Mouse (Mus musculus): ENCODE data around the gene Hspb7. TPM values are rescaled to one million over a fixed set of nuclear protein-coding genes. Genes with fewer than 3 reads are reported as not detected.

The Hspb7 gene
- polyA plus RNA-seq, 1 experiment from 2014 or later: 0.16 TPM

DNA sequence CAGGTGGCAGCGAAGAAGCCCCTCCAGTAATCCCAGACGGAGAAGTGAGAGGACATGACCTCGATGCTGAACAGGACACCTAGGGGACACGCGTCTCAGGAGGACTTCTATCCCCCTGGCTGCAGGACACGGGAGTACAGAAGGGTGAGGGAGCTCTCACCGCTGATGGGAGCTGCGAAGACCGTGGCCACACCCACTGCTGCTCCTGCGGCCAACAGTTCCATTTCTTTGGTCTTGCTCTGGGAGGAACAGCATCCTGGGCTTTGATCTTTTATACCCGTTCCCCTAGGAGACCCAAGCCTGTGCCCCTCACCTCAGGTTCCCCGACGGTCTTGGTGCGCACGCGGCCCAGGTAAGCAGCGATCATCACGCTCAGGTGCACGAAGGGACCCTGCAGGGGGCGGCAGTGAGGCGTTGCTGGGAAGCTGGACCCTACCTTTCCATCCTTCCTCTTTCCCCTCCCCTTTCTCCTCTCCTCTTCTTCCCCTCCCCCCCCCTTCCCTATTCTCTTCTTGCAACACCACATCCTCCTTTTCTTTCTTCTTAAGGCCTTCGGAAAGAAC, 9.1 kb upstream of the Hspb7 start:
- Histone ChIP-seq H3K36me3 (replicated peaks; ENCODE audit: control insufficient read depth, insufficient read depth) (no peaks in the 10 kb centered on the region), H3K9me3 (ENCODE audit: control insufficient read depth, low read length) (no peaks in the 10 kb centered on the region), H3K27ac (no peak overlapping the region), H3K4me2 (replicated peaks) (no peak overlapping the region), H3K4me1 (replicated peaks; ENCODE audit: control insufficient read depth, insufficient read depth, low read length) (no peaks in the 10 kb centered on the region), H3K27me3 (ENCODE audit: control insufficient read depth, insufficient read depth, low read length) (no peaks in the 10 kb centered on the region), H3K4me3 (replicated peaks; ENCODE audit: low read length) (no peak overlapping the region), H3K9ac (no peak overlapping the region)
- ATAC-seq (ENCODE audit: low FRiP score): no peak
- WGBS: 22% methylated on average over 22 of the region's 22 CpGs
- DNase-seq (ENCODE audit: low spot score): no peak

DNA sequence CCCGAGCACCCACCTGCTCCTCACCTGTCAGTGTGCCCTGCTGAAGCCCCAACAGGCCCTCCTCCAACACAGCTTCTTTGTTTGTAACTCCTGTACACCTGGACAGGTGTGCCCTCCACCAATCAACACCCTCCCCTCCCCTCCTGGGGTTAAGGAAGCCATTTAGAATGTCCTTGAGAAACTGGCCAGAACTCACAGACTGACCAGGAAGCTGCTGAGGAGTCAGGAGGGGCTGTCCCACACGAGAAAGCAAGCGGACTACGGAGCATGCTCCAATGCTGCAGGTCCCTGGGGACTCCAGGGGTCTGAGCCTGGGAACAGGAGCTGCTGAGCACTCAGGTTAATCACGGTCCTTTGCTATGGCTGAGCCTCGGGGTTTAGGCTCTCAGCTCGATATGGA, 4.7 kb upstream of the Hspb7 start, which contains the start of gene Clcnkb:
Gene Clcnkb (minus strand): TSS at position 91 of the 400 bp plus-strand sequence.
- 62% methylated on average over 7 of the region's 7 CpGs for WGBS
- DNase-seq (ENCODE audit: low spot score): no peak
- Histone ChIP-seq H3K4me2 (replicated peaks) (no peak within 1 kb of the TSS), H3K9ac (no peak within 1 kb of the TSS), H3K4me3 (replicated peaks; ENCODE audit: low read length) (no peak within 1 kb of the TSS), H3K36me3 (replicated peaks; ENCODE audit: control insufficient read depth, insufficient read depth) (no peaks in the 10 kb centered on the region), H3K27ac (no peak within 1 kb of the TSS), H3K27me3 (ENCODE audit: control insufficient read depth, insufficient read depth, low read length) (no peaks in the 10 kb centered on the region), H3K4me1 (replicated peaks; ENCODE audit: control insufficient read depth, insufficient read depth, low read length) (no peaks in the 10 kb centered on the region), H3K9me3 (ENCODE audit: control insufficient read depth, low read length) (no peaks in the 10 kb centered on the region)
- ATAC-seq (ENCODE audit: low FRiP score): no peak

DNA sequence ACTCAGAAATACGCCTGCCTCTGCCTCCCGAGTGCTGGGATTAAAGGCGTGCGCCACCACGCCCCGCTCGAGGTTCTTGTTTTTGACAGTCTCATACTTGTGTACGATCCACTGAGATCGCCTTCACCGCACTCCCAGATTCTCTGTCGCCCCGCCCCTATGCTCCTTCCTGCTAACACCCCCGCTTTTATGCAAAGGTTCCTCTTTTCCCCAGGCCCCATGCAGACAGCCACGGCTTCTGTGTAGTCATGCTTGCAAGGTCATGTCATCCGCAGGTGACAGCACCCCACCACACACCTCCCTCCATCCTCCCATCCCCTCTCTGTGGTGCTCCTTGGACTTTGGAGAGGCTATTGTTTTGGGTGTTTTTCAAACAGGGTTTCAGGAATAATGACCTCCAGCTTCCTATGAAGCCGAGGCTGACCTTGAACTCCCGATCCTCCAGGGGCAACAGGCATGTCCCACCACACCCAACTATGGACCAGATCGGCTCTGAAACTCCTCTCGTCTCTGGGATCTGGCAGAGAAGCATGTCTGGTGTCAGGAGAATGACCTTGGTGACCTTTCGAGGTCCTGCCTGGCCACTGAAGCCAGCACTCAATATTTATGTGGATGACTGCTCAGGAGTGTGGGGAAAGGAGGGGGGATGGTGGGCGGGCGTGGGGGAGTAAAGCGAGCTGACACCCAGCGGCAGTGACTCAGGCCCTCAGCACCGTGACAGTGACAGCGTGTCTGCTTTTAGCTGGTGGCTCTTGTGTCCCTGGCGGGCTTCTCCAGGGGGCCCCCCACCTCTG, 984 bp upstream of the Hspb7 start:
- no peak for DNase-seq (ENCODE audit: low spot score)
- Histone ChIP-seq H3K27ac (no peak overlapping the region), H3K9me3 (ENCODE audit: control insufficient read depth, low read length) (no peaks in the 10 kb centered on the region), H3K4me3 (replicated peaks; ENCODE audit: low read length) (no peak overlapping the region), H3K9ac (no peak overlapping the region), H3K36me3 (replicated peaks; ENCODE audit: control insufficient read depth, insufficient read depth) (no peaks in the 10 kb centered on the region), H3K4me1 (replicated peaks; ENCODE audit: control insufficient read depth, insufficient read depth, low read length) (no peaks in the 10 kb centered on the region), H3K4me2 (replicated peaks) (no peak overlapping the region), H3K27me3 (ENCODE audit: control insufficient read depth, insufficient read depth, low read length) (no peaks in the 10 kb centered on the region)
- no peak for ATAC-seq (ENCODE audit: low FRiP score)
- 68% methylated on average over 27 of the region's 27 CpGs for WGBS

DNA sequence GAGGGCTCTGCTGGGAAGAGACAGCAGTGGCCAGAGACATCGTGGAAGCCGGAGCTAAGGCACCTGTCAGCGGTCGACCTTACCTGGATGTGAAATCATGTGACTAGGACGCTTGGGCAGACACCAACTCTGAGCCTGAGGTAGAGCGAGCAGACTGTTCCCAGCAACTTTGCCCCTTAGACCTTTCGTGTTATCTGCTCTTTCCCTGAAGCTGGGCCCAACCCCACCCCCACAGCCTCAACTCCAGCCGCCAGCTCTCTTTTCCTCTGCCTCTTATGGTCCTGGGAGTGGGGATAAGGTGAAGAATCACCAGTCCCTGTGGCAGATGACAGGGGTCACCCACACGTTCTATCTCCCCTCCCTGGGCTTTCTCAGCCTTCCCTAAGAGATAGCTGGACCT, 307 bp downstream of the Hspb7 start:
- 64% methylated on average over 9 of the region's 9 CpGs for WGBS
- H3K36me3 ChIP-seq (replicated peaks; ENCODE audit: control insufficient read depth, insufficient read depth): no peaks in the 10 kb centered on the region
- no peaks in the 10 kb centered on the region; the same call in 1 of the 2 replicates for H3K4me1 ChIP-seq (replicated peaks; ENCODE audit: control insufficient read depth, insufficient read depth, low read length)
- no peak overlapping the region for H3K4me3 ChIP-seq (replicated peaks; ENCODE audit: low read length)
- no peaks in the 10 kb centered on the region for H3K9me3 ChIP-seq (ENCODE audit: control insufficient read depth, low read length)
- ATAC-seq (ENCODE audit: low FRiP score): no peak
- H3K4me2 ChIP-seq (replicated peaks): no peak overlapping the region
- H3K27ac ChIP-seq: no peak overlapping the region
- H3K27me3 ChIP-seq (ENCODE audit: control insufficient read depth, insufficient read depth, low read length): no peaks in the 10 kb centered on the region
- H3K9ac ChIP-seq: no peak overlapping the region
- DNase-seq (ENCODE audit: low spot score): no peak

DNA sequence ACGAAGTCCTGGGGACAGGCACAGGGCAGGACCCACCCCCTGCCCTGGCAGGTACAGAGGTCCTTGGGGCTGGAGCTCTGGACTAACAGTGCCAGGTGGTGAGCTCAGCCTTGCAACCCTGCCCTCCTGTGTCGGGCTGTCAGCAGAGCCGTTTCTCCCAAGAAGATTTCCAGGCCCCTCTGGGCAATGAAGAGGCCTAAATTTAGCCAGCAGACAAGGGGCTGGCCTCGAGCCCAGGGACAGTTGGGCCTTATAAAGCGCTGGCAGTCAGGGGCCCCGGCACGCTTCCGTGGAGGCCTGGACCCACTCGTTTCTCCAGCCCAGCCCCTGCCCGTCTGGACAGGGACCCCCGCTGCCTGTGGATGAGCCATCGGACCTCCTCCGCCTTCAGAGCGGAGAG, 844 bp downstream of the Hspb7 start:
- H3K27ac ChIP-seq: no peak overlapping the region
- H3K4me2 ChIP-seq (replicated peaks): no peak overlapping the region
- H3K9ac ChIP-seq: no peak overlapping the region
- H3K36me3 ChIP-seq (replicated peaks; ENCODE audit: control insufficient read depth, insufficient read depth): no peaks in the 10 kb centered on the region
- H3K4me3 ChIP-seq (replicated peaks; ENCODE audit: low read length): no peak overlapping the region
- H3K4me1 ChIP-seq (replicated peaks; ENCODE audit: control insufficient read depth, insufficient read depth, low read length): no peaks in the 10 kb centered on the region; the same call in 1 of the 2 replicates
- 58% methylated on average over 14 of the region's 14 CpGs for WGBS
- H3K9me3 ChIP-seq (ENCODE audit: control insufficient read depth, low read length): no peaks in the 10 kb centered on the region
- ATAC-seq (ENCODE audit: low FRiP score): no peak
- DNase-seq (ENCODE audit: low spot score): no peak
- H3K27me3 ChIP-seq (ENCODE audit: control insufficient read depth, insufficient read depth, low read length): no peaks in the 10 kb centered on the region

DNA sequence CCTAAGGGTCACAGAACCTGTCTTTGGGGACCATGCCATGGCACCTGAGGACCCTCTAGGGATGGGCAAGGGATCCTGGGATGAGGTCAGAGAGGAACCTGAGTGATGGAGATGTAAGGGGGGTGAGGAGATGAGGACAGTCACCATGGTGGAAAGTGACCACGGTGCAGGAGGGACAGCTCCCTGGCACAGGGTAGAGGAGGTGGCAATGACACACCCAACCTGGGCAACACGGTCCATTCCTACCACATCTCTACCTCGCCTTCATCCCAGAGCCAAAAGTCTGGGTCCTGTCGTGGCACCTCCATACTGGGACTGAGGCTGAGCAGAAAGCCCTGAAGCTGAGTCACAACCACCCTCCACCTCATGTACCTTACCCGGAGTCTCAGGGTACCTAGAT, 2.3 kb downstream of the Hspb7 start:
- DNase-seq (ENCODE audit: low spot score) (no peak), ATAC-seq (ENCODE audit: low FRiP score) (no peak)
- no peak overlapping the region for H3K4me3 ChIP-seq (replicated peaks; ENCODE audit: low read length)
- H3K27ac ChIP-seq: no peak overlapping the region
- no peaks in the 10 kb centered on the region; the same call in 1 of the 2 replicates for H3K4me1 ChIP-seq (replicated peaks; ENCODE audit: control insufficient read depth, insufficient read depth, low read length)
- whole genome bisulfite sequencing: 78% methylated on average over 5 of the region's 5 CpGs
- no peak overlapping the region for H3K4me2 ChIP-seq (replicated peaks)
- no peaks in the 10 kb centered on the region for H3K9me3 ChIP-seq (ENCODE audit: control insufficient read depth, low read length)
- no peak overlapping the region for H3K9ac ChIP-seq
- no peaks in the 10 kb centered on the region for H3K36me3 ChIP-seq (replicated peaks; ENCODE audit: control insufficient read depth, insufficient read depth)
- H3K27me3 ChIP-seq (ENCODE audit: control insufficient read depth, insufficient read depth, low read length): no peaks in the 10 kb centered on the region

DNA sequence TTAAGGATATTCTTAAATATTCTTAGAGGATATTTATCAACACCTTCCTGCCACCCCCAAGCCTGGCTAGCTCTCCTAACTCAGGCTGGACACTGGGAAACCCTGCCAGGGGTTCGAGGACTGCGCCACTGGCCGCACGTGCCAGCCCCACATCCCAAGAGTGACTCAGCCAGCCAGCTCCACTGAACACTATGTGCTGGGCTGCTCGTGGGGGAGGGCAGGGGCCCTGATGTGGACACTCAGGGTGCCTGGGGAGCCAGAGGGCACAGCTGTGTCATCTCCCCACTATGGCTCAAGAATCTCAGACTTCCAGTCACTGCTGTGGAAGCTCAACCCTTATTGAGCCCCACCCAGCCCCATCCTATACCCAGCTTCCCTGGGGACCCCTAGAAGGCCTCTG, 2.7 kb downstream of the Hspb7 start:
- H3K27me3 ChIP-seq (ENCODE audit: control insufficient read depth, insufficient read depth, low read length): no peaks in the 10 kb centered on the region
- H3K4me2 ChIP-seq (replicated peaks): no peak overlapping the region
- H3K4me1 ChIP-seq (replicated peaks; ENCODE audit: control insufficient read depth, insufficient read depth, low read length): no peaks in the 10 kb centered on the region; the same call in 1 of the 2 replicates
- H3K9ac ChIP-seq: no peak overlapping the region
- DNase-seq (ENCODE audit: low spot score): no peak
- ATAC-seq (ENCODE audit: low FRiP score): no peak
- 74% methylated on average over 5 of the region's 5 CpGs for WGBS
- no peak overlapping the region for H3K27ac ChIP-seq
- no peaks in the 10 kb centered on the region for H3K36me3 ChIP-seq (replicated peaks; ENCODE audit: control insufficient read depth, insufficient read depth)
- no peaks in the 10 kb centered on the region for H3K9me3 ChIP-seq (ENCODE audit: control insufficient read depth, low read length)
- no peak overlapping the region for H3K4me3 ChIP-seq (replicated peaks; ENCODE audit: low read length)

DNA sequence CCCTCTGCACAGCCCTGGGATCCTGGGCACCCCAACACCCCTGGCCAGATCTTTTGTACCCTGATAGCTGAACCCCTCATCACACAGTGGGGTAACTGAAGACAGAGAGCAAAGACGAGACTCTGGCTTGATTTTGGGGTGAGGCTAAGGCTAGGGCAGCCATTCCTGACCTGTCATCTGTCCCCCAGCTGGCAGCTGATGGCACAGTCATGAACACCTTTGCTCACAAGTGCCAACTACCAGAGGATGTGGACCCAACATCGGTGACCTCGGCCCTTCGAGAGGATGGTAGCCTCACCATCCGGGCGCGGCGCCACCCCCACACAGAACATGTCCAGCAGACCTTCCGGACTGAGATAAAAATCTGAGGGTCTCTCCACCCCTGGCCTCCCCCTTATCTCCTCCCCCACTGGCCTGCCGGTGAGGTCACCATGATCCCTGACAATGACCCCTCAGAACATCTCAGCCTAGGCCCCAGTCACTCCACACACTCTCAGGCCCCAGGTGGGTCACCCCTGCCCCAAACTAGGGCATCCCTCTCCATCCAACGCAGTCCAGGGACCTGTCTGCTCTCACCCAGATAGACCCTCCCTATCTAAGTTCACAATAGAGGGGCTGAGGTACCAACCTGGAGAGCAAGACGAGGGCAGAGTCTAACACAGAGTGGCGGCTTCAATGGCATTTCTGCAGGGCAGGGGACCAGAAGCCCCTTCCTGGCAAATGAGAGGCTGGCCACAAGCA, 3.3 kb downstream of the Hspb7 start:
- no peaks in the 10 kb centered on the region; the same call in 1 of the 2 replicates for H3K4me1 ChIP-seq (replicated peaks; ENCODE audit: control insufficient read depth, insufficient read depth, low read length)
- no peaks in the 10 kb centered on the region for H3K27me3 ChIP-seq (ENCODE audit: control insufficient read depth, insufficient read depth, low read length)
- no peak for ATAC-seq (ENCODE audit: low FRiP score)
- H3K27ac ChIP-seq: no peak overlapping the region
- H3K9me3 ChIP-seq (ENCODE audit: control insufficient read depth, low read length): no peaks in the 10 kb centered on the region
- WGBS: 89% methylated on average over 13 of the region's 13 CpGs
- H3K9ac ChIP-seq: no peak overlapping the region
- no peaks in the 10 kb centered on the region for H3K36me3 ChIP-seq (replicated peaks; ENCODE audit: control insufficient read depth, insufficient read depth)
- no peak overlapping the region for H3K4me3 ChIP-seq (replicated peaks; ENCODE audit: low read length)
- DNase-seq (ENCODE audit: low spot score): no peak
- H3K4me2 ChIP-seq (replicated peaks): no peak overlapping the region

Measured in hindbrain, embryonic 14.5 days (tissue).